Mouse (Mus musculus) cerebellum, postnatal 4 days (tissue): ENCODE results near the gene Gpd1.

ENCODE experiments used
- DNase-seq, 2 experiments: peaks; one replicate each; pipeline ENCODE4 v3.0.0; 2022; ENCODE audit warnings: low spot score in 2 of 2, mixed read lengths in 1 of 2

Gene Gpd1

GRCm38 (mm10) chr15:99717386-99718334 is at the start of gene Gpd1:
Gene Gpd1 (plus strand): TSS chr15:99717515.
- no peak for DNase-seq

GRCm38 (mm10) chr15:99667544-99667943 is 49.8 kb upstream of the Gpd1 start:
- DNase-seq: no peak

- peak; percentile 55 to 83 for DNase-seq
Measured at GRCm38 (mm10) chr15:99668881-99669280, 48.4 kb upstream of the Gpd1 start.

GRCm38 (mm10) chr15:99669392-99669791 is 47.9 kb upstream of the Gpd1 start:
- no peak for DNase-seq

GRCm38 (mm10) chr15:99670154-99670821 is 47.0 kb upstream of the Gpd1 start, which contains the start of gene Asic1:
Gene Asic1 (plus strand): TSS chr15:99670368.
- peak; percentile 49 to 60 for DNase-seq

GRCm38 (mm10) chr15:99670964-99671670 is 46.2 kb upstream of the Gpd1 start:
- no peak for DNase-seq

GRCm38 (mm10) chr15:99671783-99672182 is 45.5 kb upstream of the Gpd1 start:
- DNase-seq: no peak

- DNase-seq: no peak
Measured at GRCm38 (mm10) chr15:99674866-99675265, 42.4 kb upstream of the Gpd1 start.

GRCm38 (mm10) chr15:99677089-99677488 is 40.2 kb upstream of the Gpd1 start:
- DNase-seq: peak in 1 of 2 experiments; percentile 68

- DNase-seq: no peak
Measured at GRCm38 (mm10) chr15:99678063-99678800, 39.1 kb upstream of the Gpd1 start.

GRCm38 (mm10) chr15:99679008-99679407 is 38.3 kb upstream of the Gpd1 start:
- no peak for DNase-seq

GRCm38 (mm10) chr15:99682880-99683279 is 34.4 kb upstream of the Gpd1 start:
- DNase-seq: no peak

- DNase-seq: no peak
Measured at GRCm38 (mm10) chr15:99684156-99684555, 33.2 kb upstream of the Gpd1 start.

- peak in 1 of 2 experiments; percentile 64 for DNase-seq
Measured at GRCm38 (mm10) chr15:99688712-99689111, 28.6 kb upstream of the Gpd1 start.

- DNase-seq: no peak
Measured at GRCm38 (mm10) chr15:99690924-99691323, 26.4 kb upstream of the Gpd1 start.

GRCm38 (mm10) chr15:99691976-99692375 is 25.3 kb upstream of the Gpd1 start:
- no peak for DNase-seq

- no peak for DNase-seq
Measured at GRCm38 (mm10) chr15:99697309-99697708, 20.0 kb upstream of the Gpd1 start.

GRCm38 (mm10) chr15:99698533-99699085 is 18.7 kb upstream of the Gpd1 start:
- DNase-seq: no peak

GRCm38 (mm10) chr15:99699715-99700114 is 17.6 kb upstream of the Gpd1 start:
- DNase-seq: no peak

- no peak for DNase-seq
Measured at GRCm38 (mm10) chr15:99700219-99701106, 16.9 kb upstream of the Gpd1 start.
